Mouse (Mus musculus): ENCODE data around the gene Gca. TPM values are rescaled to one million over a fixed set of nuclear protein-coding genes. Genes with fewer than 3 reads are reported as not detected.
A peak's percentile ranks its signal among the peaks of the same experiment; 100 is the strongest.

Gene Gca
- polyA plus RNA-seq (2014; fragmentation: Nextera tagmentation; extraction: Ambion mirVana): 1.8 and 2.2 TPM in 2 replicates

GRCm38 (mm10) chr2:62664135-62664670 is at the start of gene Gca:
Gene Gca, plus strand, starts transcription at chr2:62664285.
- Histone ChIP-seq H3K4me2 (peak within 1 kb of the TSS; percentile 85), H3K9me3 (ENCODE audit: control insufficient read depth, low read length) (no peaks in the 10 kb centered on the region), H3K4me3 (ENCODE audit: low read depth, low read length) (peak within 1 kb of the TSS; percentile 53), H3K36me3 (ENCODE audit: control insufficient read depth, insufficient read depth, low read length) (no peaks in the 10 kb centered on the region), H3K9ac (ENCODE audit: low read length) (peak within 1 kb of the TSS; percentile 54), H3K27ac (ENCODE audit: low read depth, low read length) (no peak within 1 kb of the TSS), H3K4me1 (ENCODE audit: control insufficient read depth, insufficient read depth, low read length) (no peaks in the 10 kb centered on the region), H3K27me3 (ENCODE audit: control insufficient read depth, insufficient read depth, low read length) (no peaks in the 10 kb centered on the region)
- WGBS: under 1% methylated on average over 43 of the region's 43 CpGs
- DNase-seq (ENCODE audit: low spot score, missing footprints): peak; percentile 97
- peak; percentile 98 for ATAC-seq (ENCODE audit: low FRiP score)

- no peaks in the 10 kb centered on the region for H3K9me3 ChIP-seq (ENCODE audit: control insufficient read depth, low read length)
- H3K27me3 ChIP-seq (ENCODE audit: control insufficient read depth, insufficient read depth, low read length): no peaks in the 10 kb centered on the region
- no peaks in the 10 kb centered on the region for H3K4me1 ChIP-seq (ENCODE audit: control insufficient read depth, insufficient read depth, low read length)
- no peak overlapping the region for H3K9ac ChIP-seq (ENCODE audit: low read length)
- H3K36me3 ChIP-seq (ENCODE audit: control insufficient read depth, insufficient read depth, low read length): no peaks in the 10 kb centered on the region
- no peak overlapping the region for H3K4me3 ChIP-seq (ENCODE audit: low read depth, low read length)
- DNase-seq (ENCODE audit: low spot score, missing footprints) (no peak), ATAC-seq (ENCODE audit: low FRiP score) (no peak)
- H3K27ac ChIP-seq (ENCODE audit: low read depth, low read length): no peak overlapping the region
- 88% methylated on average over 7 of the region's 7 CpGs for WGBS
- H3K4me2 ChIP-seq: no peak overlapping the region
Measured at GRCm38 (mm10) chr2:62618934-62619341, 45.1 kb upstream of the Gca start.

GRCm38 (mm10) chr2:62619679-62620078 is 44.4 kb upstream of the Gca start:
- Histone ChIP-seq H3K4me1 (ENCODE audit: control insufficient read depth, insufficient read depth, low read length) (no peaks in the 10 kb centered on the region), H3K9ac (ENCODE audit: low read length) (no peak overlapping the region), H3K9me3 (ENCODE audit: control insufficient read depth, low read length) (no peaks in the 10 kb centered on the region), H3K27me3 (ENCODE audit: control insufficient read depth, insufficient read depth, low read length) (no peaks in the 10 kb centered on the region), H3K27ac (ENCODE audit: low read depth, low read length) (no peak overlapping the region), H3K4me3 (ENCODE audit: low read depth, low read length) (no peak overlapping the region), H3K36me3 (ENCODE audit: control insufficient read depth, insufficient read depth, low read length) (no peaks in the 10 kb centered on the region), H3K4me2 (no peak overlapping the region)
- no peak for DNase-seq (ENCODE audit: low spot score, missing footprints)
- ATAC-seq (ENCODE audit: low FRiP score): no peak
- WGBS: 61% methylated on average over 2 of the region's 2 CpGs

- H3K36me3 ChIP-seq (ENCODE audit: control insufficient read depth, insufficient read depth, low read length): no peaks in the 10 kb centered on the region
- H3K4me3 ChIP-seq (ENCODE audit: low read depth, low read length): no peak overlapping the region
- no peaks in the 10 kb centered on the region for H3K4me1 ChIP-seq (ENCODE audit: control insufficient read depth, insufficient read depth, low read length)
- WGBS: 87% methylated on average over 8 of the region's 8 CpGs
- no peak overlapping the region for H3K9ac ChIP-seq (ENCODE audit: low read length)
- no peak for DNase-seq (ENCODE audit: low spot score, missing footprints)
- no peaks in the 10 kb centered on the region for H3K9me3 ChIP-seq (ENCODE audit: control insufficient read depth, low read length)
- H3K4me2 ChIP-seq: no peak overlapping the region
- no peak for ATAC-seq (ENCODE audit: low FRiP score)
- no peak overlapping the region for H3K27ac ChIP-seq (ENCODE audit: low read depth, low read length)
- H3K27me3 ChIP-seq (ENCODE audit: control insufficient read depth, insufficient read depth, low read length): no peaks in the 10 kb centered on the region
Measured at GRCm38 (mm10) chr2:62623024-62623441, 41.1 kb upstream of the Gca start.

- H3K4me1 ChIP-seq (ENCODE audit: control insufficient read depth, insufficient read depth, low read length): no peaks in the 10 kb centered on the region
- no peak overlapping the region for H3K4me2 ChIP-seq
- H3K9ac ChIP-seq (ENCODE audit: low read length): no peak overlapping the region
- ATAC-seq (ENCODE audit: low FRiP score): 0 out of 2 replicates have a peak, but pooled peaks have one; percentile 3
- H3K4me3 ChIP-seq (ENCODE audit: low read depth, low read length): no peak overlapping the region
- DNase-seq (ENCODE audit: low spot score, missing footprints): peak; percentile 92
- WGBS: 7% methylated on average over 5 of the region's 5 CpGs
- no peaks in the 10 kb centered on the region for H3K36me3 ChIP-seq (ENCODE audit: control insufficient read depth, insufficient read depth, low read length)
- no peaks in the 10 kb centered on the region for H3K27me3 ChIP-seq (ENCODE audit: control insufficient read depth, insufficient read depth, low read length)
- H3K27ac ChIP-seq (ENCODE audit: low read depth, low read length): no peak overlapping the region
- no peaks in the 10 kb centered on the region for H3K9me3 ChIP-seq (ENCODE audit: control insufficient read depth, low read length)
Measured at GRCm38 (mm10) chr2:62627728-62628127, 36.4 kb upstream of the Gca start.

GRCm38 (mm10) chr2:62628356-62628755 is 35.7 kb upstream of the Gca start:
- no peaks in the 10 kb centered on the region for H3K9me3 ChIP-seq (ENCODE audit: control insufficient read depth, low read length)
- no peaks in the 10 kb centered on the region for H3K27me3 ChIP-seq (ENCODE audit: control insufficient read depth, insufficient read depth, low read length)
- DNase-seq (ENCODE audit: low spot score, missing footprints) (no peak), ATAC-seq (ENCODE audit: low FRiP score) (no peak)
- H3K9ac ChIP-seq (ENCODE audit: low read length): no peak overlapping the region
- no peaks in the 10 kb centered on the region for H3K36me3 ChIP-seq (ENCODE audit: control insufficient read depth, insufficient read depth, low read length)
- H3K27ac ChIP-seq (ENCODE audit: low read depth, low read length): no peak overlapping the region
- WGBS: 92% methylated on average over 5 of the region's 5 CpGs
- no peaks in the 10 kb centered on the region for H3K4me1 ChIP-seq (ENCODE audit: control insufficient read depth, insufficient read depth, low read length)
- no peak overlapping the region for H3K4me3 ChIP-seq (ENCODE audit: low read depth, low read length)
- H3K4me2 ChIP-seq: no peak overlapping the region

- Histone ChIP-seq H3K4me1 (ENCODE audit: control insufficient read depth, insufficient read depth, low read length) (no peaks in the 10 kb centered on the region), H3K27me3 (ENCODE audit: control insufficient read depth, insufficient read depth, low read length) (no peaks in the 10 kb centered on the region), H3K9me3 (ENCODE audit: control insufficient read depth, low read length) (no peaks in the 10 kb centered on the region), H3K4me3 (ENCODE audit: low read depth, low read length) (no peak overlapping the region), H3K27ac (ENCODE audit: low read depth, low read length) (no peak overlapping the region), H3K4me2 (no peak overlapping the region), H3K9ac (ENCODE audit: low read length) (no peak overlapping the region), H3K36me3 (ENCODE audit: control insufficient read depth, insufficient read depth, low read length) (no peaks in the 10 kb centered on the region)
- ATAC-seq (ENCODE audit: low FRiP score): 0 out of 2 replicates have a peak, but pooled peaks have one; percentile 54
- WGBS: 24% methylated on average over 6 of the region's 6 CpGs
- peak; percentile 91 for DNase-seq (ENCODE audit: low spot score, missing footprints)
Measured at GRCm38 (mm10) chr2:62630446-62630845, 33.6 kb upstream of the Gca start.

- DNase-seq (ENCODE audit: low spot score, missing footprints): no peak
- no peak for ATAC-seq (ENCODE audit: low FRiP score)
- H3K4me3 ChIP-seq (ENCODE audit: low read depth, low read length): no peak overlapping the region
- H3K9ac ChIP-seq (ENCODE audit: low read length): no peak overlapping the region
- no peaks in the 10 kb centered on the region for H3K36me3 ChIP-seq (ENCODE audit: control insufficient read depth, insufficient read depth, low read length)
- H3K4me1 ChIP-seq (ENCODE audit: control insufficient read depth, insufficient read depth, low read length): no peaks in the 10 kb centered on the region
- 92% methylated on average over 2 of the region's 2 CpGs for WGBS
- H3K9me3 ChIP-seq (ENCODE audit: control insufficient read depth, low read length): no peaks in the 10 kb centered on the region
- H3K27ac ChIP-seq (ENCODE audit: low read depth, low read length): no peak overlapping the region
- no peaks in the 10 kb centered on the region for H3K27me3 ChIP-seq (ENCODE audit: control insufficient read depth, insufficient read depth, low read length)
- no peak overlapping the region for H3K4me2 ChIP-seq
Measured at GRCm38 (mm10) chr2:62639869-62640268, 24.2 kb upstream of the Gca start.

GRCm38 (mm10) chr2:62643405-62644305 is 20.4 kb upstream of the Gca start:
- Histone ChIP-seq H3K4me3 (ENCODE audit: low read depth, low read length) (no peak overlapping the region), H3K27ac (ENCODE audit: low read depth, low read length) (no peak overlapping the region), H3K27me3 (ENCODE audit: control insufficient read depth, insufficient read depth, low read length) (peaks cover 4% of the 10 kb centered on the region; the same call in 1 of the 2 replicates), H3K36me3 (ENCODE audit: control insufficient read depth, insufficient read depth, low read length) (no peaks in the 10 kb centered on the region), H3K4me1 (ENCODE audit: control insufficient read depth, insufficient read depth, low read length) (peaks cover 2% of the 10 kb centered on the region), H3K9me3 (ENCODE audit: control insufficient read depth, low read length) (no peaks in the 10 kb centered on the region), H3K9ac (ENCODE audit: low read length) (no peak overlapping the region), H3K4me2 (no peak overlapping the region; the same call in 1 of the 2 replicates)
- DNase-seq (ENCODE audit: low spot score, missing footprints) (no peak), ATAC-seq (ENCODE audit: low FRiP score) (peak; percentile 12; the same call in 1 of the 2 replicates)
- WGBS: 55% methylated on average over 21 of the region's 21 CpGs

Measured in midbrain, embryonic 11.5 days (tissue).